Mouse (Mus musculus): Measurements from ENCODE around the gene Pck1.
"Not testable (repeated sequence)": the region's sequence is repeated elsewhere in the genome, so short reads cannot be mapped to it uniquely, and the experiment has no call there.

Gene Pck1

DNA sequence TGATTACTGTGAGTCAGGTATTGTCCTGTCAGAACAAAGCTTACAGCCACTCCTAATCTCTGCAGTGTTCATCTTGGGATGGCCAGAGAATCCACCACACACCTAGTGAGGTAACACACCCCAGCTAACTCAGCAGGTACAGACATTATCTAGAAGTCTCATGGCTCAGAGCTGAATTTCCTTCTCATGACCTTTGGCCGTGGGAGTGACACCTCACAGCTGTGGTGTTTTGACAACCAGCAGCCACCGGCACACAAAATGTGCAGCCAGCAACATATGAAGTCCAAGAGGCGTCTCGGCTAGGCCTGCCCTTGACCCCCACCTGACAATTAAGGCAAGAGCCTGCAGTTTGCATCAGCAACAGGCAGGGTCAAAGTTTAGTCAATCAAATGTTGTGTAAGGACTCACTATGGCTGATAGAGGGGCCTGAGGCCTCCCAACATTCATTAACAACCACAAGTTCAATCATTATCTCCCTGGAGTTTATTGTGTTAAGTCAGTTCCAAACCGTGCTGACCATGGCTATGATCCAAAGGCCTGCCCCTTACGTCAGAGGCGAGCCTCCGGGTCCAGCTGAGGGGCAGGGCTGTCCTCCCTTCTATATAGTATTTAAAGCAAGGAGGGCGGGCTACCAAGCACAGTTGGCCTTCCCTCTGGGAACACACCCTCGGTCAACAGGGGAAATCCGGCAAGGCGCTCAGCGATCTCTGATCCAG, at the start of gene Pck1:
Gene Pck1, plus strand, starts transcription at position 613 of the 716 bp plus-strand sequence.
- no peak for DNase-seq (ENCODE audit: extremely low read depth, insufficient read length, low spot score)

DNA sequence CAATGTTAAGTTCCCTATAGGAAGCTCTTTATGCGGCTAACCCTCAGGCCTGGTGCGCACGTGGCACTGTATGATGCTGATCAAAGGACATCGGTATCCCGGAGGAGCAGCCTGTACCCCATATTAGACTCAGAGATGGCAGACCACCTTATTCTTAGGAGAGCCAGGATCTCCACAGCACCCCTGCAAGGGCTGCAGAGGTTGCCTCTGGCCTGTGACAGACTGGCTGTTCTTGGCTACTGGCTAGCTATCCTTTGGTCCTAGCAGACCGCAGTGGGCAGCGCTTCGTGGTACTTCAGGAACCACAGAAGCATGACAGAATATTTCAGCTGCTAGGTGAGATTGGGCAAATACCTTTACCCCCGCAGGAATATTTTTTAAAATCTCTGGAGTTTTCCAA, 46.4 kb upstream of the Pck1 start:
- DNase-seq (ENCODE audit: extremely low read depth, insufficient read length, low spot score): no peak

DNA sequence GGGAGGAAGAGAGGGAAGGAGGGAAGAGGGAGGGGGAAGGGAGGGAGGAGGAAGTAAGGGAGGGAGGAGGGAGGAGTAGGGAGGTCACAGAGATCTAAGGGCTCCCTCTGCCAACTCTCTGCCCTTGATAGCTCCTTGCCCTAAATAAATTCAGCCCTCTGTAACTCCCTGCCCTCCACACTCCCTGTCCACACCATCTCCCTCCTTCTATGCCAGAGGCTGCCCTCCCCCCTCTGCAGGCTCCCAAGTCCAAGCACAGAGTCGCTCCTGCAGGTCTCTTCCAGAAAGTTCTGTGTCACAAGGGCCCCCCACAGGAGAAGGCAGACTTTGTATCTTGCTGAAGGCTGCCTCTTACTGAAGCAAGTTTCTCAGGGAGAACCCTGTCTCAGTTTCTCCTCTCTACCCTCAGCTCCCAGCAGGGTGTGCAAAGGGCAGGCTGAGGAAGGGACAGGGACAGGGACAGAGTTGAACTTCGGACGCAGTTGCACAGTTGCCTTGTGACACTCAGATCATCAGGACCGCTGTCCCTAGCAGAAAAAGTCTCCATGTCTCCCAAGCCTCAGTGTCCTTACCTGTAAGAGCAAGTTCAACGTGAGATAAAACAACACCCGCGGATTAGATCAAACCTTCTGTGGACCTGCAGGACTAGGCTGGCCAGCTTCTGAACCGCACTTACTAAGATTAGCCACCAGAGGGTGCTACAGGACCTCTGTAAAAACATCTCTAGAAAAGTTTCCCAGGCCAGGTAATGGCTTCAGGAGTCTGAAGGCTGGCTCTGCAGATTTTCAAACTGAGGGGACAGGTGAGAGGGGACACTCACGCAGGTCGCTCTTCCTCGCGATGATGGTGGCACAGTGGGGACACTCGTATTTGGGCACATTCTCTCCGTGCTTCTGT, 45.7 kb upstream of the Pck1 start:
- no peak for DNase-seq (ENCODE audit: extremely low read depth, insufficient read length, low spot score)

DNA sequence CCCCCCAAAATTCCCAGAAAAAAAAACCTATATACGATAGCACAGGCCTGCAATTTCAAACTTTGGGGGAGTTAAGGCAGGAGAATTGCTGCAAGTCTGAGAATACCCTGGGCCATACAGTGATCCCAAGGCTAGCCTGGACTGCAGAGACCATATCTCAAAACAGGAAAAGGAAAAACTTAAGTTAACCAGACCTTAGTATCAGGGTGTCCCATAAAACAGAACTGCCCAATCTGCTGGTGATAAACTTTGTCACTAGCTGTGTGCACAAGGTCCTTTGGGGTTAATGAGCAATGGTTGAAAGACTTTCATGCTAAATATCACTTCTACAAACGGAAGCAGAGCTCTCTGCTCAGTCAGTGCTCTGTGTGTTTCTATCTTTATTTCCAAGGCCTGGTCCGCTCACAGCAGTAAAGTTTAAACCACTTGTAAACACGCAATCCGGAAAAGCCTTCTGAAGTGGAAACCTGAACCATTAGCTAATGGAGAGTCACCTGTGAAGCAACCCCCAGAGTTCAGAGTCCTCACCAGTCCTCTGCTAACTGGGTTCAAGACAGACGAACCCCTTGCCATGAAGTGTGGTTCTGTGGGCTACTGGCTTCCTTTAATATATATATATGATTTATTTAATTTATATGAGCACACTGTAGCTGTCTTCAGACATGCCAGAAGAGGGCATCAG, 44.2 kb upstream of the Pck1 start:
- no peak for DNase-seq (ENCODE audit: extremely low read depth, insufficient read length, low spot score)

DNA sequence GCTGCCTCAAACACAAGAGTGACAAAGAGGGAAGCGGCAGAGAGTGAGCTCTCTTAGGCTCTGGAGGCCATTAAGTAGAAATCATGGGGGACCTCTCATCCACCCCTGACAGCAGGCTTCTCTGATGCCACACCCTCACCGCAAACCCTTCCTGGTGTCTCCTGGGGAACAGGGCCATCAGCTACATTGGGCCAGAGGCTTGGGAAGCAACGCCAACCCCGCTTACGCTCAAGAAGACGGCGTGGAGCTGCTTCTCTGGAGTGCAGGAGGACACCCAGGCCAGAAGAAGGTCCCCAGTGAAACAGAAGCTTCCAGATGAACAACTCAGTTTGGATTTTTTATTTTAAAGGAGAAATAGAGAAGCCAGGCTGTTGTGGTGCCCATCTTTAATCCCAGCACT, 43.3 kb upstream of the Pck1 start:
- no peak for DNase-seq (ENCODE audit: extremely low read depth, insufficient read length, low spot score)

DNA sequence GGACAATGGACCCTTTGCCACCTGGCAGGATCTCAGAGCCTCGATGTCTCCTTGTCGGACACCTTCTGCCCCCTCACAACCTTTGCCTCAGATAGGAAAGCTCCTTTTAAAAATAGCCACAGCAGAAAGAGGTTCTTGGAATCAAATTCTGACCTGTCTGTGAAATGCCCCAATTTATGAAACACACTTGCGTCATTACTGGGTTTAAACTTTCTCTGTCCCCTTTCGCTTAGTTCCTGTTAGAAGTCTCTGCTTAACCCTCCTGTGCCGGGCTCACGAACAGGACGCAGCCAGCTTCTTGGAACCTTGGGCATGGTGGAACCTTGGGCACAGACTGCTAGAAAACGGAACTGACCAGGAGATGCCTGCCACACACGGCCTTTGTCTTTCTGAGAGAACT, 42.3 kb upstream of the Pck1 start:
- DNase-seq (ENCODE audit: extremely low read depth, insufficient read length, low spot score): no peak

DNA sequence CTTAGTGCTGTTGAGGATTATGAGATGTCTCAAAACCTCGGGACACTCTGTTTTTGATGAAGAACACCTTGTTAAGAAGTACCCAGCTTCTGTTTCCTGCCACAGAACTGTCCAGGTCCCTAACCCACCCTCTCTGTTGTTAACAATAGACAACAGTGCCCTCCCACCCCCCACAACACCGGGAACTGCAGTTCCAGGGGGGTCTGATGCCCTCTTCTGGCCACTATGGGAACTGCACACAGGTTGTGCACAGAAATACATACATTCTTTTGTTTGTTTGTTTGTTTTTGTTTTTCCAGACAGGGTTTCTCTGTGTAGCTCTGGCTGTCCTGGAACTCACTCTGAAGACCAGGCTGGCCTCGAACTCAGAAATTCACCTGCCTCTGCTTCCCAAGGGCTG, 39.1 kb upstream of the Pck1 start:
- not testable (repeated sequence) for DNase-seq (ENCODE audit: extremely low read depth, insufficient read length, low spot score)

DNA sequence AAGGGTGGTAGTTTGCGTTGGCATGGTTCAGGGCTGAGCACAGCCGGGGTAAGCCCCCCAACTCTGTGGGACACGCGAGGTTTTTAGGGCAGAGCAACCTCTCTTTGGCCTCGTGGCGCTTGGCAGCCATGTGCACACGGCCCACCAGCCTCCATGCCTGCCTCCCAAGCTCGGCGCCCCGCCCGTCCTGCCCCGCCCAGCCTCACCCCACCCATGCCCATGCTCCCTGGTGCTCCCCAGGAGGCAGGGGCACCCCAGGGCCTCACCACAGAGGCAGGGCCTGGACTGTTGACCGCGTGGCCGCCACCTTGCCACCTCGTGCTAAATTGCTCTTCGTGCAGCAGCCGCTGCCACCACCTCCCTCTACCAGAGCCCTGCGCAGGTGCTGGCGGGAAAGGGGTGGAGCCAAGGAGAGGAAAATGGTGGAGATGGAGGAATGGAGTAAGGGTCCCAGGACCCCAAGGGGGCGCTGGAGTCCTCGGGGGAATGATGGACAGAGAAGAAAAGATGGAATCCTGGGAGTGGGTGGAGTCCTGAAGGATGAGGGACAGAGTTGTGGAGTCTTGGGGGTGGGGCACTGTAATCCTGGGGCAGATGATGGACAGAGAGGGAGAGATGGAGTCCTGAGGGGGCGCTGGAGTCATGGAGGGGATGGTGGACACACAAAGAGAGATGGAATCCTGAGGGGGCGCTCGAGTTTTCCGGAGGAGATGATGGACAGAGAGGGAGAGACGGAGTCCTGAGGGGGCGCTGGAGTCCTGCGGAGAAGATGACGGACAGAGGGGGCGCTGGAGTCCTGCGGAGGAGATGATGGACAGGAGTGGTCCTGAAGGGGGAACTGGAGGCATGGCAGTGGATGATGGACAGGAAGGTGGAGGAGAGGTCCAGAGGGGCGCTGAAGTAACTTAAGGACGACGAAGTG, 33.6 kb upstream of the Pck1 start, which contains the start of gene Ctcfl:
Gene Ctcfl, minus strand, starts transcription at position 503 of the 922 bp plus-strand sequence.
- DNase-seq (ENCODE audit: extremely low read depth, insufficient read length, low spot score): no peak

DNA sequence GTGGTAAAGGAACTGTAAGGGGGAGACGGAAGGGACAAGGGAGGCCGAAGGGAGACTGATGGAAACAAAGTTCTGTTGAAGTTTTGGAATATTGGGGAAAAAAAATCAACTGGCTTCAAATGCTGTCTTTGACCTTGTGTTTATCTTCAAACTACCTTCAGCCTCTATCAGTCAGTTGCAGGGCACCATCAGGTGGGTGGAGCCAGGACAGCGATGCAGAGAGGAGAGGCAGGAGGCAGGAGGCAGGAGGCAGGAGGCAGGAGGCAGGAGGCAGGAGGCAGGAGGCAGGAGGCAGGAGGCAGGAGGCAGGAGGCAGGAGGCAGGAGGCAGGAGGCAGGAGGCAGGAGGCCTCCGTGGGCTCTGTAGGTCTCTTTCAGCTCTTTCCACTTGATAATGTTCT, 32.7 kb upstream of the Pck1 start:
- not testable (repeated sequence) for DNase-seq (ENCODE audit: extremely low read depth, insufficient read length, low spot score)

DNA sequence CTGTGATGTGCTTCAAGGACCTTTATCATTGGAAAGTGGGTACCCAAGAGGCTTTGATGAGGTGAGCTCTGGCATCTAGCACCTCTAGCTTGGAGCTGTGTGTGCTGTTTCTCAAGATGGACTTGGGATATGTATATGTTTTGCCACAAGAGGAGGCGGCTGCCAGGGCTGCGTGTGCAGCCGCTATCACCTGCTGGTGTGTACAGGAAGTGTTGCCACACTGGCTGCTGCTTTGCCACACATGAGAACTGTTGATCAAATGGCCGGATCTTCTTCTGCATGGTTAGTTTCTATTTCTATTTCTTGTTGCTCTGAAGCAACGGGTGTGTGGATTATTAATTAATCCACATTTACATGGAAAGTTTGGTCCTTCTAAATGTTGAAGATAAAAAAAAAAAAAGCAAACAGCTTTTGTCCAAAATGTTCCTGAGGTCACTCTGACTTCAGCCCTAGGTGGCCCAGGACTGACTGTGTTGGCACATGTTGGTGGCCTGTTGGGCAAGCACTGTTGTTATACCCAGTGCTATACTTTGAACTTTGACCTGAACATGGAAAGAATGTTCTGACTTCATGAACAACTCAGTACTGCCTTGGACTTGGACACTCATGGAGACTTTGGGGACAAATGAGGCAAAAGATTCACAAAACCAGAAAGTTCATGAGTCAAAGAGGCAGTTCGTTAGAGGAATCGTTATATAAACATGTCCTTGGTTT, 28.7 kb upstream of the Pck1 start:
- DNase-seq (ENCODE audit: extremely low read depth, insufficient read length, low spot score): no peak

DNA sequence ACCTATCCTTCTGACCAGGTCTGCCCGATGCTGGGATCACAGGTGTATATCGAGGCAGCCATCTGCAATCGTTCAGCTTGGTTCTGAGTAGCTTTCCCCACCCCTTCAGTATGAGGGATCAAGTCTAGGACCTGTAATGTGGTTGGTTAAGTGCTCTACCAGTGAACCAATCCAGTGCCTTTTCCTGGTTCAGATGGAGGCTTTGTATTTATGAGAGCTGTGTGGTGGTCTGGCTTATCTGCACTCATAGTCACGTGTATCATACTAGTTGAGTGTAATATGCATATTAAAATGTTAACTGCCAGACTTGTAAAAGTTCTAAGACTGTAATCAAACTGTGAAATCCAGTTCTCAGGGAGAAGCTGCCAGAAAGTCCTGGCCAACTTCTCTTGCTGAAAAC, 26.5 kb upstream of the Pck1 start:
- DNase-seq (ENCODE audit: extremely low read depth, insufficient read length, low spot score): no peak

DNA sequence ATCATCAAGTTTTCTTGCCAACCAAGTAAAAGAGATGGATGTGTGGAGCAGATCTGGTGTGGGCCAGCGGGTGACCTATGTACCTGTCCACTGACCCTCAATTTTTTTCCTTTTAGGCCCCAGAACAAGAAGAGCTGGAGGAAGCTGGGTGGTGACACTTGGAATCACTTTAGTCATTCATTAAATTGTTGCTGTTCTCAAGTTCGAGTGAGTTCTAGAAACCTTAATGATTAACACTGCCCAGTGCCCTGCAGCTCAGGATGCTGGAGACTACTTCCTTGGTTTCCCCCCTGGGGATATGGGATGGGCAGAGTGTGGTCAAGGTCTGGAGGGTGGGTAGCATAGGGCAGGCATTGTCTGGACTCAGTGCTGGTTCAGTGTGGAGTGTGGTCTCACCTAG, 23.7 kb upstream of the Pck1 start:
- no peak for DNase-seq (ENCODE audit: extremely low read depth, insufficient read length, low spot score)

DNA sequence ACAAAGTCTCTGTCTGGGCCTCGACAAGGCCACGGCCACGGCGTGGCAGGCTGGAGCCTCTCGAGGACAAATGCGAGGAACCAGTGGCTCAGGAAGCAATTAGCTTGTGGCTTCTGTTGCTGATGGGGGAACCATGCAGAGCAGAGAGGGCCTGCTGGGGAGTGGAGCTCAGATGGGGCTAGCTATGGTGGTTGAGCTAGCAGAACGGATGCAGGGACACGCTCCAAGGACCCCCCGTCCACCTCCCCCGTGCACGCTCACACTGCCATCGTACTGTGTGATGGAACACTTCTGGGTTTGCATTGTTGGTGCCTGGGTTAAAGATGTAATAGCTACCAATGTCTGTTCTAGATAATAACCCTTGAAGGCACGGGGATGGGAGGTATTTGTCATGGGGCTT, 20.6 kb upstream of the Pck1 start:
- DNase-seq (ENCODE audit: extremely low read depth, insufficient read length, low spot score): no peak

DNA sequence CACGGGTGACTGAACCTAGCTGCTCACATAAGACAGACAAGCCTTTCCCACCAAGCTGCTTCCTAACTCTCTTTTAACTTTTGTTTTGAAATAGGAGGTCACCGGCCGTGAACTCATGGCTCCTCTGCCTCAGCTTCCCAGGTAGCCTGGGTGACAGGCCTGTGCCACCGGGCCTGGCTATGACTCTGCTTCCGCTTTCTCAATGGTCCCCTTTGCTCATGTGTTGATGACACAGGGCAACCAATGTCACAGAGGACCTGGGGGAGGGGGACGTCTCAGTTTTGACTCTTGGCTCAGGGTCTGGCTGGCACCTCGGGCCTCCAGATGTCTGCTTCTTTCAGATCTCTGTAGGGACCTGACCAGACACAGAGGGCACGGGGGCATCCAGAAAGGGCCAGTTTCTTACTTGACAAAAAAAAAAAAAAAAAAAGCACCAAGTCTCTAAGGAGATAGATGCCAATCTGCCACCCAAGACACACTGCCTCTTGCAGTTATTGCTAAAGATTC, 20.0 kb upstream of the Pck1 start:
- DNase-seq (ENCODE audit: extremely low read depth, insufficient read length, low spot score): no peak

DNA sequence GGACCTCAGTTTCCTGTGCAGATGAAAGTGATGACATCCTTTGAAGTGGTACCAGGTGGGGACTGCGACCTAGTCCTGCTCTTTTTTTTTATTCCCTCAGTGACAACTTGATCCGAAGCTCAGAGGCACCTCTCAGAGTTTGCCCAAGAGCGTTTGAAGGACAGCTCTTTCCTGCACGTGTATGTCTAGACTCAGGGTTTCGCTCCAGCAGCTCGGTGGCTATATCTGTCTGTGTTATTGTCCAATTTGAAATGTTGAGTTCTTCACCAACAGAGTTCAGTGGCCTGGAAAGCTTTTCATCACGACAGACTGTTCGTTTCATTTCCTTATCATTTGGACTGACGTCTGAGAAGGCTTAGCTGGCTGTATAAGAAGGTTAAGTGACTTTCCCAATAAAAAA, 18.2 kb upstream of the Pck1 start:
- no peak for DNase-seq (ENCODE audit: extremely low read depth, insufficient read length, low spot score)

DNA sequence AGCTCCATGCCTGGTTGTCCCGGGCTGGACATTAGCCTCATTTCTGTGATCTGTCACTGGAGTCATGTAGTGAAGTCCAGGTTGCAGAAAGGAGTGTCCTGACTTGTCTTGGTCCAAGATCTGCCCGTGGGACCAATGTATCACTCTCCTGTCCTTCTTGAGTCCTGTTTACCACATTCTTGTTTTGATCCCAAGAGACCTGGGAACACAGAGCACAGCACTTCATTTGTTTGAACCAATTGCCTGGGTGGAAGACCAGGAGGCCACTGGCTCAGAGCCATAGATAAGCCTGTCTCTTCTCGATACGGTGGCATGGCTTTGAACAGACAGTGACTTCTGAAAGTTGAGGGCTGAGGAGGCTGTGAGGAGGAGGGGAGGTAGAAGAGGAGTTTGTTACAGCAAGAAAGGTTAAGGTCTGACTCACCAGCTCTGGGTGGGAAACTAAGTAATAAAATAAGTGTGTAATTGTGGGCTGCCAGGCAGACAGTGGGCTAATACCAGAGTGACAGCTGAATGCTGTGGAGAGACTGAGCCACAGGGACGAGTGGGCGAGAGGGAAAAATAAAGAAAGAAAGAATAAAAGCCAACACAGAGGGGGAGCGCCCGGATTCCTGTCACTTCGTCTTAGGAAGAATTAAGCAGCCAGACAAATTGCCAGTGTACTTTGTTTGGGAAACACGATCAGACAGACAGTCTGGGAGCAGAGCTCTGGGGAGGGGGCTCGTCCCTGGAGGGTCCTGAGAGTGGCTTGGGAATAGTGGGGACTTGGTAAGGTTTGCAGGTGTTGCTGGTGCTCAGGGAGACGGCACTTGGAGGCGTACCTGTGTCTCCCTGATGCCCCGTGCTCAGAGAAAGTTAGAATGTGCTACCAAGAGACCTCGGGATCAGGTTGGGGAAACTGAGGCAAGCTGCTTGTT, 14.3 kb upstream of the Pck1 start:
- no peak for DNase-seq (ENCODE audit: extremely low read depth, insufficient read length, low spot score)

DNA sequence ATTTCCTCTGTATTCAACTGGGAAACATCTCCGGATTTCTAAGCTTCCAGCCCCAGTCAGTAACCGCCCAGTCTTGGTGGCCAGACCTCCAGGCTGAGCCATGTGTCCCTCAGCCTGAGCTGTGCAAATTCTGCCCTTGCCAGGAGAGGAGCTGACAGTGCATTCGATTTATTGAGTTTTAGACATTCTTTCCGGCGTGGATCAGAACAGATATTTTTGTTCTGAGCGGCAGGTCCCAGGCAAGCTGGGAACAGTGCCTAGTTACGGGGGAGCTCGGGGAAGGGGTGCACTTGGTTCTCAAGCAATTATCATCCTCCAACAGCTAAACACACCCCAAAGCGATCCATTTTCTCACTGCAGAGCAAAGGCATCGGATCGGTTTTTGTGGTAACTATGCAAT, 9.2 kb upstream of the Pck1 start:
- DNase-seq (ENCODE audit: extremely low read depth, insufficient read length, low spot score): no peak

DNA sequence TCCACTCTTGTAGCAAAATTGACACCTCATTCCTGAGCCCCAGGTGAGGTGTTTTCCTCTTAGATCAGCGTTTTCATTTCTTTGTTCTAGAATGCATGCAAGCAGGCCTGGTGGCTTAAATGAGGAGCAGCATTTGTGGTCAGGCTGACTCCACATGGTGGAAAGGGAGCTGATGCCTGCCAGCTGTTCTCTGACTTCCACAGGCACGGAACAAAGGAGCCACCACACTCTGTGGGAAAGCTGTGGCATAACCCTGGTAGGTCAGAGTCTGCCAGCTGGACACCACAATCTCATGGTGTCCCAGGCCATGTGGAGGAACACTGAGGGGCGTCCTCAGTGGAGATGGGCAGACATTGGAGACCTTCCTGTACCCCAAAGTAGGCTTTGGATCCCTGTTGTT, 7.0 kb upstream of the Pck1 start:
- DNase-seq (ENCODE audit: extremely low read depth, insufficient read length, low spot score): no peak

DNA sequence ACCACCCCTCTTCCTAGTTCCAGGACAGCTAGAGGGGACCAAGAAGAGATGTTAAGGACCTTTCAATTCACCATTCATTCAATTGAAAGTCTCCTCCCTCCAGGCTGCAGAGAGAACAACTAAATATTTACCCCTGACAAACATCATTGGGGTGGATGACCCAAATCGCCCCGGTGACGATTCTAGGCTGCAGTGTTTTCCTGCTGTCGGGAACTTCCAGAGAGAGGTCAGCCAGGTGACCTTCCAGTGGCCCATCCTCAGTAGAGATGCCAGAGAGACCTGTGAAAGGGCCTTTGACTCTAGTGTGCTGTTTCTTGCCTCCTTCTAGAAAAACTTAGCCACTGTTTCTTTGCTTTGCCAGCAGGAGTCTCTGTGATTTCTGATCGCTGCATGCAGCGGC, 6.1 kb upstream of the Pck1 start:
- no peak for DNase-seq (ENCODE audit: extremely low read depth, insufficient read length, low spot score)

All from 3134 (cell line).